Mouse (Mus musculus): ENCODE measurements at regions not wholly inside any gene's neighbourhood (a gene's known extent, or its start where the extent isn't known, plus 50 kb on each side); places are given as distances from the start of the nearest gene placed in this dataset.

DNA sequence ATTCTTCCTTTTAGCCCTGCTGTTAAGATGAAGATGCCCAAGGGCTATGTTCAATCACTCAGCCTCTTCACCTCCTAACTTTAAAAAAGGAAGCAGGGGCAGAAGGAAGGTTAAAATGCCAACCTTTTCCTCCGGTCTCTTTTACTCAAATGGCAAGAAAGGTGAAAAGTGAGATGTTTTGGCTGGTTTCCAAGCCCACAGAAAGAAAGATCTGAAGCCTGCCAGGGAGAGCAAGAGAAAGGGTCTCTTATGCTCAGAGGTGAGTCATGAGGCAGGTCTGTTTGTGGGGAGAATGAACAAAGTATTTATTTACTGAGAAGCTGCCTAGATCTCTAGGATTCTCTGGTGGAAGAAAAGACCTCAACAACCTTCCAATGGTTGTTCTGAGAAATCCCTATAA lies 162.1 kb upstream of the Kirrel3 start:
- DNase-seq: no peak

GRCm38 (mm10) chr9:34328723-34329122 lies 157.0 kb upstream of the Kirrel3 start:
- no peak for DNase-seq

GRCm38 (mm10) chr9:34334112-34334511 lies 151.6 kb upstream of the Kirrel3 start:
- DNase-seq: no peak

- DNase-seq: no peak
These were observed 150.9 kb upstream of the Kirrel3 start for GRCm38 (mm10) chr9:34334555-34335468.

DNA sequence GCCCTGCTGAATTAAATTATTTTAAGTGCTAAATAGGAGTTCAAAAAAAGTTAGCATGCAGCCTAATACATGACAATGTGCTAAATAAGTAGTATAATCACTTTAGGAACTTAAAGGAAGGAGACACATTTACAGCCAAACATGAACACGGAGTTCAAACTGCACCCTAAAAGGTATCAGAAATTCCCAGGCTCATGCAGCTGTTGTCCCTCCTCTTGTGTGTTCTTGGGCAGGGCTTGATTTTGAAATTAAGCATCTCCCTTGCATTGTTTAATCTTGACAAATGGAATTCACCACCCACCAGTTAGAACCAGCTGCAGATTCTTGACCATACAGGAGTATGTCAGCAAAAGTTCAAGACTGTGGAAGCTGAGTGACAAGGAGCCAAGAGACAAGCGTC lies 137.3 kb upstream of the Kirrel3 start:
- DNase-seq: no peak

DNA sequence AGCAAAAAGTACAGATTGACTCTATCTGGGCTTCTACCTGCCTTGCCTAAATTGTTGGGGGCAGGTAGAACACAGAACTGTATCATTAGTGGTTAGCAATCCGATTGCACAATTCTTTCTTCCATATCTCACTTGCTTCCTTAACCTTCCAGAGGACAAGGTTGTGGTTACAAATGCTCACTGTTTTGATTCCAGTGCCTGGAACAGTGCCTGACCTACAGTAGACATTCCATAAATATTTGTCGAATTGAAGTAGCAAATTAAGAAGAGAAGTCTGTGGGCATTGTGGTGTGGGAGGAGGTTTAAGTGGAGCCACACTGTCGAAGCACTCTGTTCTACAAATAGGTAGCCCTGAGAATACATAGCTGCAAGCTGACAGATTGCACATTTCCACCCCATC lies 135.7 kb upstream of the Kirrel3 start:
- no peak for DNase-seq

GRCm38 (mm10) chr9:34353744-34354143 lies 131.9 kb upstream of the Kirrel3 start:
- DNase-seq: no peak

DNA sequence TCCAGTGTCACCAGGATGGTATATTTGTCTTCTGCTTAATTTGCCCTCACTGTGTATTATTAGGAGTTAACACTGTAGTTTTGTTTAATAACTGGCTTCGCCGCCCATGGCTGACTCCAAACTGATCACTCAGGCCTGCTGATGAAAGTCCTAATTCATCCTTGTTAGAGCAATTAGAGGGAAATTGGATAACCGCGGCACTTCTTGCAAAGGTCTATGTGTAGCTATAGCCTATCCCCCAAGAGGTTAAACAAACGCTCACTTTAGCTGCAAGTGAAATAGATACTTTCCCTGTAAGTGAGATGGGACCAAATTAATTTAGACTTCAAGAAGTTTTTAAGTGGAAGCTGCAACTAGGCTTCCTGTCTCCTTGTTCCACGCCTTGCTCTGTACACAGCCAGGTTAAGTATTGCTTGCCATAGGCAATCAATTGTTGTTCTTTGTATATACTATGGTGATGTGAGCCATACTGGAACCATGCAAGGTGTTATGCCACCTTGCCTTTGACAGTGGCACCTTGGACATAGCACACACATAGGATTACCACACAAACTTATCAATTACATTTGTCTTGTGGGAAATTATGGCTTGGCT lies 130.9 kb upstream of the Kirrel3 start:
- no peak for DNase-seq

- DNase-seq: no peak
These were observed 114.9 kb upstream of the Kirrel3 start for GRCm38 (mm10) chr9:34370686-34371398.

- DNase-seq: no peak
These were observed 110.5 kb upstream of the Kirrel3 start for GRCm38 (mm10) chr9:34375187-34375586.

- DNase-seq: peak; percentile 91
These were observed 105.7 kb upstream of the Kirrel3 start for GRCm38 (mm10) chr9:34380008-34380407.

DNA sequence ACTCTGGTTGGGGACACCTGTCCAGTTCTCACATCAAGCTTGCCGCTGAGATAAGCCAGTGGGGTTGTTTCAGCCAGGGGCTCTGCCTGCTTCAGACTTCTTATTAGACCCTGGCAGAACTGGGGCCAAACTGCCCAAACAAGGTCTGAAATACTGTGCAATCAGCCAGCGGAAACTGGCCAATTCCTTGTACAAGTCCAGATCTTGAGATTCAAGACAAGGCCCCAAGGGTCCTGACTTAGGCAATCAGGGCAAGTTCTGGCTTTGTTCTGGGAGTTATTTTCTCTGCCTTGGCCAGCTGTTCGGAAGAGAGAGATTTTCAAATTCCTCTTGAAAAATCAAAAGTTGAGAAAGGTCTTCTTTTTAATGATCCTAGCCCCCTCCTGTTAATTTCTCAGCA lies 104.1 kb upstream of the Kirrel3 start:
- DNase-seq: peak; percentile 85

DNA sequence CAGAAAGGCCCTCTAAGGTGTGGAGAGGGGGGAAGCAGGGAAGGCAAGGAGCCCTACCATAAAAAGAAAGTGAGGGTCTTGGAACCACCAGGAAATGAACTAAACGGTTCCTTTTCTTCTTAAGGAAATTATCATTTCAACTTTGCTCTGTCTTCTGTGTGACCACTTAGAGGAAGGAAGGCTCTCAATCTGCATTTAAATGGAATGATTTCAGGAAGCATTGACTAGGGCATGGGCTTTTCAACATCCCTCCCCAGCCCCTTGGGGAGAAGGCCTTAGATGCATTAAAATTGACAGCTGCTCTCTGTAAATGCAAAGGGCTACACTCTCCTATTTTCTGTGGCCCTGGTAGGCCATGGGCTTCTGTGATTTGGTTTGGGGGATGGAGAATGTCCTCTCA lies 103.5 kb upstream of the Kirrel3 start:
- DNase-seq: peak; percentile 22

- peak; percentile 96 for DNase-seq
These were observed 99.6 kb upstream of the Kirrel3 start for GRCm38 (mm10) chr9:34386071-34386470.

DNA sequence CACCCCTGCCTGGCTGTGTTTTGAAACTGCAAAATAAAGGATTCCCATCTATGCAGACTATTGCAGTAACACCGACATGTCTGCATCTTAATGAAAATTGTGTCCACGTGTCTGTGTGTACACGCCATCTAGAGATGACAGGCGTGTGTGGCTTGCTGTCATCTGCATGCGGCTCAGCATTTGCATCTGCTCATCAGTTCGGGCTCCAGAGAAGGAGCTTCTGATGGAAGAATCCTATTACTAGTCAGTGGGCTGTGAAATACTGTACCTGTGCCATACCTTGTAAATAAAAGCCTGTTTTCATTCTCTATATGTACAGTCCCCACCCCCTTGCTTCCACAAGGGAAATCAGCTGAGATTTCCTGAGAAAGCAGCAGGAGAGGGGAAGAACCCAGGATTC lies 92.7 kb upstream of the Kirrel3 start:
- DNase-seq: peak; percentile 52

DNA sequence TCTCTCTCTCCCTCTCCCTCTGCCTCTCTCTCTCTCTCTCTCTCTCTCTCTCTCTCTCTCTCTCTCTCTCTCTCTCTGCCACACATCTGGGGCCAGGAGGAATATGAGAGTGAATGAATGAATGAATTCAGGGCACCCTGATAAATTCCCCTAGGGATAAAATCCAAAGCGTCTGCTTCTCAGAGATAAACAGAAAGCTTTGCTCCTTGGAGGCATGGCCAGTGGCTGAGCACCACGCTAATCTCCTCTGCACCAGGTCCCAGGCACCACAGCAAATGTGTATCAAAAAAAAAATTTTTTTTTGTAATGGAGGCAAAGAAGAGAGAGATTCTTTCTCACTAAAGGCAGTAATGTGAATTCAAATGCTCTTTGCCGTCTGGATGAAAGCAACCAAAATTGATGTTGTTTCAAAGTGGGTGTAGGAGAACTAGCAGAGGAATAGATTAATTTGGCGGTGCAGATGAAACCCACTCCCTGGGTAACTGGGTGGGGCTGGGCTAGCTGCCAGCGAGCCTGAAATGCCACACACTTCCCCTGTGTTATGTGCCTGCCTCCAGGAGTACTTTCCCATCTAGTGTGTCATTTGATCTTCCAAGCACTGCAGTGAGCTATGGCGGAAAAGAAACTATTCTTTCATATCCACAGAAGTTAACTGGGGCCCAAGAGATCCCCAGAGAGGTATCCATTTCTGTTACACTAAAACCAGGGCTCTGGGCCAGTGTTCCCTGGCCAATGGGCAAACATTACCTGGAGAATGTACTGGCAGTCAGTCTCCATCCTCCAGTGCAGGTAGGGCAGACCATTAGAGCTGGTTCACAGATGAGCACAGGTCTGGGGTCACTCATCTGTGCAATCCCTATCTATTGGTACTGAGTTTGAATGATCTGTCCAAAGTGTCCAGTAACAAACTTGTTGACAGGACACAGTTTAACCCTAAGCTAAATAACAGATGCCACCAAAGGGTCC lies 89.6 kb upstream of the Kirrel3 start:
- DNase-seq: peak; percentile 72

DNA sequence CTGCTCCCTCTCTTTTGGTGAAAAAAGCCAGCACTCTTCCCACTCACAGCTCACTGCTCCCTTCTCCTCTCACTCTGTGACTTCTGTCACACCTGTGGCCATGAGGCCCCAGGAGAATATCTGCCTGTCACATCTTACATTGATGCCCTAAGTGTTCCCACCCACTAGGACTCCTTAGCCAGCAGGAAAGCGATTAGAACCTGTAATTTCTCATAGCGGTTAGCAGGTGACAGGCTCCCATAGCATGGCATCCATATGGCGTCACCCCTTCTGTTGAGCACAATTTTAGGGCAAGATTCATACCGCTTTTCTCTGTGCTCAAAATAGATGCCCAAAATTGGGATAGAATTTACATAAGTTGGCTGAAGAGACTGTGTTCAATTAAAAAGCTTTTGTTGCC lies 74.0 kb upstream of the Kirrel3 start:
- DNase-seq: no peak

DNA sequence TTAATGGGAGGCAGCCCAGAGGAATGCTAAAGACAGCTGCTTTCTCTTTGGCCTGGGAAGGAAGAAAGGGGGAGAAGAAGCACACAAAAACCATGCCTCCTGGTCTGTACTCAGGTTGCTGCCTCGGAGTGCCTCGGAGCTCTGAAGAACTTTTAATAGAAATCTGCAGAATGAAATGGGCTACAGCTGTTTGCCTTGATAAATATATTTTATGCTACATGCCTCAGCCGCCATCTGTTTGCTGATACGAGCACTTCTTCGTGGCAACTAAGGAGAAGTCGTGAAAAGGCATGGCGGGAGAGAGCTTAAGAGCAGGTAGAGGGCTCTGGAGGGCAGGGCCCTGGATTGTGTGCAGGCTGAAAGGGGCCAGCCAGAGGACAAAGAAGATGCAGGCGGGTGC lies 69.5 kb upstream of the Kirrel3 start:
- DNase-seq: peak; percentile 68

DNA sequence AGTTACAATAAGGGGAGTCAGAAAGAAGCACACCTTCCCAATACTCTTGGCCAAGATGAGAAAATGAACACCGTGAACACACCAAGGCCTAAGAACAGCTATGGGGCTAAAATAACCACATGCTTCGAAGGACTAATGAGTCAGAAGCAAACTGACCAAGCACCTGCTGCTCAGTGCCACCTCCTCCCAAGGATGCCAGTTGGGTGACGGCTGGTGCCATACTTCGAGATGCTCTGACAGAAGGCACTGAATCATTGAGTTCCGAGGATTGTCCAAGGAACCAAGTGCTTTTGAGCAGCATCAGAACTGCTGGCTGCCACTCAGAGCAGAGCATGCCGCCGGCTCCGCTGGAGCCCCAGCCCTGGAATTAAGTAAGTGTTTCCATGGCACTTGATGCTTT lies 67.6 kb upstream of the Kirrel3 start:
- DNase-seq: peak; percentile 67

- DNase-seq: peak; percentile 53
These were observed 63.7 kb upstream of the Kirrel3 start for GRCm38 (mm10) chr9:34421956-34422355.

DNA sequence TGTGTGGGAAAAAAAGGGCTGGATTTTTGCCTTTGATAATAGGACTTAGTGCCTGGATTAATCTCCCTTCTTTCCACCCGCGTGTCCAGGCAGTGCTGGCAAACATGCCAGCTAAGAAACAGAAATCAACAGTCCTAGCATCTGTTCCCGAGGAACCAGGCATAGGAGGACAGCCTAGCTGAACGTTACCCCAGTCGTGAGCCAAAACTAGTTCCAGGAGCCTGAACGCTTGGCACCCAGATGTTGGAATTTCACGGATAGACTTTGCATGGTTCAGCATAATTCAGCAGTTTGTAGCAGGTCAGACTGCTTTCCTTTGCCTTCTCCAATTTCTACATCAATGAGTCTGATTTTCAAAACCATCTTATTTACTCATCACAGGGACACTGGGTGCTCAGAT lies 62.6 kb upstream of the Kirrel3 start:
- peak; percentile 66 for DNase-seq

GRCm38 (mm10) chr9:34426589-34426988 lies 59.1 kb upstream of the Kirrel3 start:
- DNase-seq: peak; percentile 66

GRCm38 (mm10) chr9:34427711-34428110 lies 58.0 kb upstream of the Kirrel3 start:
- DNase-seq: peak; percentile 35

Data from heart, adult 11 months (tissue).